Mouse (Mus musculus): Measurements from ENCODE around the gene Ncs1. TPM values are rescaled to one million over a fixed set of nuclear protein-coding genes. Genes with fewer than 3 reads are reported as not detected.
A peak's percentile ranks its signal among the peaks of the same experiment; 100 is the strongest.

Gene Ncs1
- polyA plus RNA-seq (2012; fragmentation: generic; extraction: Trizol), result 58.6 TPM
- long read RNA-seq, experiment 1, partial matches to known transcripts, result 0 of 146 reads
- long read RNA-seq, experiment 1, other reads (novel, unspliced or antisense), result 146 of 146 reads
- long read RNA-seq, experiment 2, full-length matches to known transcripts, result 5 of 41 reads
- long read RNA-seq, experiment 2, partial matches to known transcripts, result 35 of 41 reads
- long read RNA-seq, experiment 2, other reads (novel, unspliced or antisense), result 1 of 41 reads

- Histone ChIP-seq H3ac (ENCODE audit: control insufficient read depth, insufficient read length, low read depth) (peak within 1 kb of the TSS; percentile 97), H3K36me3 (ENCODE audit: control insufficient read depth, insufficient read depth) (peaks cover 26% of the 10 kb centered on the region), H3K79me3 (ENCODE audit: low read depth) (peaks cover 44% of the 10 kb centered on the region), H3K79me2 (ENCODE audit: control insufficient read depth, insufficient read depth) (peaks cover 46% of the 10 kb centered on the region), H3K27me3 (ENCODE audit: control insufficient read depth, insufficient read depth, insufficient read length) (no peaks in the 10 kb centered on the region), H3K4me3 (ENCODE audit: insufficient read depth, poor library complexity, severe bottlenecking) (peak within 1 kb of the TSS; percentile 68)
- TF ChIP-seq CTCF (IDR thresholded peaks at IDR 0.05; ENCODE audit: control insufficient read depth, insufficient read depth, insufficient read length), result peak; percentile 2
- no peak for TF ChIP-seq FOSL1 (IDR thresholded peaks at IDR 0.05; ENCODE audit: insufficient read depth, low read length, poor library complexity, severe bottlenecking)
- peak; percentile 51 for TF ChIP-seq MAX (IDR thresholded peaks at IDR 0.05)
Observed at GRCm38 (mm10) chr2:31245491-31246141, at the start of gene Ncs1. Gene Ncs1 (plus strand): TSS chr2:31245823.

GRCm38 (mm10) chr2:31198621-31199020, 47.0 kb upstream of the Ncs1 start:
- no peak overlapping the region for H3K4me3 ChIP-seq (ENCODE audit: insufficient read depth, poor library complexity, severe bottlenecking)
- H3K36me3 ChIP-seq (ENCODE audit: control insufficient read depth, insufficient read depth), result peaks cover 45% of the 10 kb centered on the region
- H3ac ChIP-seq (ENCODE audit: control insufficient read depth, insufficient read length, low read depth), result no peak overlapping the region

GRCm38 (mm10) chr2:31200051-31200450, 45.6 kb upstream of the Ncs1 start:
- H3K36me3 ChIP-seq (ENCODE audit: control insufficient read depth, insufficient read depth), result peaks cover 37% of the 10 kb centered on the region

More at GRCm38 (mm10) chr2:31198621-31199020, 47.0 kb upstream of the Ncs1 start:
- Histone ChIP-seq H3K27me3 (ENCODE audit: control insufficient read depth, insufficient read depth, insufficient read length) (no peaks in the 10 kb centered on the region), H3K79me3 (ENCODE audit: low read depth) (no peaks in the 10 kb centered on the region), H3K79me2 (ENCODE audit: control insufficient read depth, insufficient read depth) (no peaks in the 10 kb centered on the region)
- TF ChIP-seq MAX (IDR thresholded peaks at IDR 0.05) (no peak), CEBPB (IDR thresholded peaks at IDR 0.05; ENCODE audit: low read depth) (no peak), MYOD1 (IDR thresholded peaks at IDR 0.05; ENCODE audit: control insufficient read depth, insufficient read length, low read depth) (no peak), MYOG (IDR thresholded peaks at IDR 0.05; ENCODE audit: control insufficient read depth, extremely low read depth, insufficient read length) (no peak), CTCF (IDR thresholded peaks at IDR 0.05; ENCODE audit: control insufficient read depth, insufficient read depth, insufficient read length) (no peak), FOSL1 (IDR thresholded peaks at IDR 0.05; ENCODE audit: insufficient read depth, low read length, poor library complexity, severe bottlenecking) (no peak), USF1 (IDR thresholded peaks at IDR 0.05; ENCODE audit: low read depth) (no peak)

GRCm38 (mm10) chr2:31201851-31202250, 43.8 kb upstream of the Ncs1 start:
- no peak for TF ChIP-seq CTCF (IDR thresholded peaks at IDR 0.05; ENCODE audit: control insufficient read depth, insufficient read depth, insufficient read length)
- no peak for TF ChIP-seq FOSL1 (IDR thresholded peaks at IDR 0.05; ENCODE audit: insufficient read depth, low read length, poor library complexity, severe bottlenecking)
- no peak for TF ChIP-seq CEBPB (IDR thresholded peaks at IDR 0.05; ENCODE audit: low read depth)
- no peak for TF ChIP-seq USF1 (IDR thresholded peaks at IDR 0.05; ENCODE audit: low read depth)
- no peaks in the 10 kb centered on the region for H3K27me3 ChIP-seq (ENCODE audit: control insufficient read depth, insufficient read depth, insufficient read length)
- H3K79me3 ChIP-seq (ENCODE audit: low read depth), result no peaks in the 10 kb centered on the region
- no peak overlapping the region for H3K4me3 ChIP-seq (ENCODE audit: insufficient read depth, poor library complexity, severe bottlenecking)
- no peak overlapping the region for H3ac ChIP-seq (ENCODE audit: control insufficient read depth, insufficient read length, low read depth)
- peaks cover 29% of the 10 kb centered on the region for H3K36me3 ChIP-seq (ENCODE audit: control insufficient read depth, insufficient read depth)
- H3K79me2 ChIP-seq (ENCODE audit: control insufficient read depth, insufficient read depth), result no peaks in the 10 kb centered on the region

More at GRCm38 (mm10) chr2:31200051-31200450, 45.6 kb upstream of the Ncs1 start:
- Histone ChIP-seq H3K79me2 (ENCODE audit: control insufficient read depth, insufficient read depth) (no peaks in the 10 kb centered on the region), H3K4me3 (ENCODE audit: insufficient read depth, poor library complexity, severe bottlenecking) (no peak overlapping the region), H3ac (ENCODE audit: control insufficient read depth, insufficient read length, low read depth) (no peak overlapping the region), H3K79me3 (ENCODE audit: low read depth) (no peaks in the 10 kb centered on the region), H3K27me3 (ENCODE audit: control insufficient read depth, insufficient read depth, insufficient read length) (no peaks in the 10 kb centered on the region)
- TF ChIP-seq USF1 (IDR thresholded peaks at IDR 0.05; ENCODE audit: low read depth), result no peak
- no peak for TF ChIP-seq MYOD1 (IDR thresholded peaks at IDR 0.05; ENCODE audit: control insufficient read depth, insufficient read length, low read depth)
- no peak for TF ChIP-seq MYOG (IDR thresholded peaks at IDR 0.05; ENCODE audit: control insufficient read depth, extremely low read depth, insufficient read length)
- no peak for TF ChIP-seq MAX (IDR thresholded peaks at IDR 0.05)
- no peak for TF ChIP-seq CEBPB (IDR thresholded peaks at IDR 0.05; ENCODE audit: low read depth)
- TF ChIP-seq FOSL1 (IDR thresholded peaks at IDR 0.05; ENCODE audit: insufficient read depth, low read length, poor library complexity, severe bottlenecking), result no peak
- no peak for TF ChIP-seq CTCF (IDR thresholded peaks at IDR 0.05; ENCODE audit: control insufficient read depth, insufficient read depth, insufficient read length)

- H3K79me2 ChIP-seq (ENCODE audit: control insufficient read depth, insufficient read depth), result no peaks in the 10 kb centered on the region
Observed at GRCm38 (mm10) chr2:31202357-31202756, 43.3 kb upstream of the Ncs1 start.

GRCm38 (mm10) chr2:31202956-31203355, 42.7 kb upstream of the Ncs1 start:
- H3K27me3 ChIP-seq (ENCODE audit: control insufficient read depth, insufficient read depth, insufficient read length), result no peaks in the 10 kb centered on the region
- no peak for TF ChIP-seq MYOD1 (IDR thresholded peaks at IDR 0.05; ENCODE audit: control insufficient read depth, insufficient read length, low read depth)
- no peak for TF ChIP-seq MYOG (IDR thresholded peaks at IDR 0.05; ENCODE audit: control insufficient read depth, extremely low read depth, insufficient read length)
- TF ChIP-seq MAX (IDR thresholded peaks at IDR 0.05), result no peak
- TF ChIP-seq CEBPB (IDR thresholded peaks at IDR 0.05; ENCODE audit: low read depth), result no peak
- no peak for TF ChIP-seq USF1 (IDR thresholded peaks at IDR 0.05; ENCODE audit: low read depth)
- no peak for TF ChIP-seq CTCF (IDR thresholded peaks at IDR 0.05; ENCODE audit: control insufficient read depth, insufficient read depth, insufficient read length)
- no peak for TF ChIP-seq FOSL1 (IDR thresholded peaks at IDR 0.05; ENCODE audit: insufficient read depth, low read length, poor library complexity, severe bottlenecking)
- H3ac ChIP-seq (ENCODE audit: control insufficient read depth, insufficient read length, low read depth), result no peak overlapping the region
- no peak overlapping the region for H3K4me3 ChIP-seq (ENCODE audit: insufficient read depth, poor library complexity, severe bottlenecking)
- H3K36me3 ChIP-seq (ENCODE audit: control insufficient read depth, insufficient read depth), result peaks cover 31% of the 10 kb centered on the region
- H3K79me2 ChIP-seq (ENCODE audit: control insufficient read depth, insufficient read depth), result no peaks in the 10 kb centered on the region
- no peaks in the 10 kb centered on the region for H3K79me3 ChIP-seq (ENCODE audit: low read depth)

More at GRCm38 (mm10) chr2:31202357-31202756, 43.3 kb upstream of the Ncs1 start:
- Histone ChIP-seq H3K27me3 (ENCODE audit: control insufficient read depth, insufficient read depth, insufficient read length) (no peaks in the 10 kb centered on the region), H3K79me3 (ENCODE audit: low read depth) (no peaks in the 10 kb centered on the region), H3K36me3 (ENCODE audit: control insufficient read depth, insufficient read depth) (peaks cover 28% of the 10 kb centered on the region), H3ac (ENCODE audit: control insufficient read depth, insufficient read length, low read depth) (no peak overlapping the region), H3K4me3 (ENCODE audit: insufficient read depth, poor library complexity, severe bottlenecking) (no peak overlapping the region)
- TF ChIP-seq CTCF (IDR thresholded peaks at IDR 0.05; ENCODE audit: control insufficient read depth, insufficient read depth, insufficient read length) (no peak), CEBPB (IDR thresholded peaks at IDR 0.05; ENCODE audit: low read depth) (no peak), USF1 (IDR thresholded peaks at IDR 0.05; ENCODE audit: low read depth) (no peak), MYOD1 (IDR thresholded peaks at IDR 0.05; ENCODE audit: control insufficient read depth, insufficient read length, low read depth) (no peak)

Data from C2C12 (cell line).